Mouse (Mus musculus) stomach, postnatal 0 days (tissue): Measurements from ENCODE around the gene Ccdc63.

Experiments used
- CTCF ChIP-seq: IDR thresholded peaks from 2 replicates; pipeline ENCODE4 v1.5.1; 2016; ENCODE audit warnings: antibody characterized with exemption, low read depth, mild to moderate bottlenecking, moderate library complexity
- EP300 ChIP-seq: optimal IDR thresholded peaks from 2 replicates; pipeline ENCODE3; 2016; ENCODE audit warnings: antibody characterized with exemption

GRCm38 (mm10) chr5:122116243-122116642, 24.4 kb downstream of the Ccdc63 start:
- TF ChIP-seq EP300 = no peak
- TF ChIP-seq CTCF = peak; percentile 52
